Mouse (Mus musculus) thymus, postnatal 0 days (tissue): ENCODE measurements around the gene Wdr62. TPM values are rescaled to one million over a fixed set of nuclear protein-coding genes. Genes with fewer than 3 reads are reported as not detected.
A peak's percentile ranks its signal among the peaks of the same experiment; 100 is the strongest.

Experiments used
- DNase-seq: peaks from one replicate; pipeline ENCODE4 v3.0.0-alpha.2; 2015; ENCODE audit warnings: low spot score
- polyA plus RNA-seq: library from polyadenylated mRNA; unstranded; fragments of >200 nt; fragmentation: Nextera tagmentation; extraction: Ambion mirVana; gene quantifications from 2 replicates; pipeline ENCODE4 v1.2.1, GENCODE M21; 2015

The Wdr62 gene
- 6.4 and 7.8 TPM in 2 replicates for polyA plus RNA-seq

DNA sequence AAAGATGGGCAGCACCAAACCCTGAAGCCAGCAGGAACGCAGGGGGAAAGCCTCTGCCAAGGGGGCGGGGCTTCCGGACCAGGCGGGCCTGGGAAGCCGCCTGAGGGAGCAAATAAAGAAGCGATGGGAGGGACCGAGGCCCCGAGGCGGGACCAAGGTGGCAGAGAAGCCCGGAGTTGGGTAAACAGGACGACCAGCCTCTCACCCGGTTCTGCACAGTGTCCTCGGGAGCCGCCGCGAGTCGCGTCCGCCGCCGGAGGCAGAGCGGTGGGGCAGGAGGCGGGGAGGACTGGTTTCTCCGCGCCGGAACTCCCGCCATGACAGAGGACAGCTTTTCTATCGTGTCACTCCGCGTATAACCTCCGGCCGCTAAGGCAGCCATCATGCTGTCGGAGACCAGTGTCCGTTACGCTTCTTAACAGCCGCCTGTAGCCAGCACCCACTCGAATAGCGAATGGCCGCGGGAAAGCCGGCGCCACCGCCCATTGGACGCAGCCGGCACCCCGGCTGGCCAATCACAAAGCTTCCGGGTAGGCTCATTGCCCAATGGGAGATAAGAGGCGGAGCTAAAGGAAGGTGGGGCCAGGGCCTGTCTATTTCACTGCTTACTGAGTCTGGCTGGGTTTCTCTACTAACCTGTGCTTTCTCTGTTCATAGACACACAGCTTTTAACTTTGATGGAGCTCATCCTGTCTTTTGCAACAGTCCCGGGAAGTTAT lies at the start of gene Wdr62, which contains the start of gene Thap8:
Gene Wdr62, minus strand, starts transcription at position 469 of the 719 bp plus-strand sequence.
Gene Thap8, plus strand, starts transcription at position 144 of the 719 bp plus-strand sequence.
- DNase-seq, result peak; percentile 93

- no peak for DNase-seq
Observed at GRCm38 (mm10) chr7:30328379-30328778, 48.2 kb upstream of the Wdr62 start.

DNA sequence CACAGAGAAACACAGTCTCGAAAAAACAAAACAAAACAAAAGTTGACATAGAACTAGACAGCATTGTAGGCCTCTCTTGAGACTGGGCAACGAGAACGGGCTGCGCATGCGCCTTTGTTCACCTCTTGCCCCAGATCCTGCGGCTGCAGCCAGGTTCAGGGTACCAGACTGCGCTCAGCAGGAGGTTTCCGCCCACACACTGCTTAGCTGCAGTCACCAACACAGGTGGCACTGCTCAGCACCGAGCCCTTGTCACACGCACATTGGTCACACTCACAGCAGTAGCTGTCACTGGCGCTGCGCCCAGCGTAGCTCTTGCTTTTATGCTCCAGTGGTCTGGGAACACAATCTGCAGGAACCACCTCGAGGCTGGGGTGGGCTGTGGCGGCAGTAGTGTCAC lies 46.9 kb upstream of the Wdr62 start:
- no peak for DNase-seq

DNA sequence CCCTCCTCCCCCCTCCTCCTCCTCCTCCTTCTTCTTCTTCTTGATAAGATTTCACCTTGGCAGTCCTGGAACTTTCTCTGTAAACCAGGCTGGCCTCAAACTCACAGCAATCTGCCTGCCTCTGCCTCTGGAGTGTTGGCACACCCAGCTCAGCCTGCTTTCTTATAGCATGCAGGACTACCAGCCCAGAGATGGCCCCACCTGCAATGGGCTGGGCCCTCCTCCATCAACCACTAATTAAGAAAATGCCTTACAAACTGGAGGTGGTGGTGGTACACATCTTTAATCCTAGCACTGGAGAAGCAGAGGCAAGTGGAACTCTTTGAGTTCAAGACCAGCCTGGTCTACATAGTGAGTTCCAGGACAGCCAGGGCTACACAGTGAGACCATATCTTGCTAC lies 46.2 kb upstream of the Wdr62 start:
- DNase-seq, result no peak

GRCm38 (mm10) chr7:30325364-30325763 lies 45.1 kb upstream of the Wdr62 start:
- DNase-seq, result peak; percentile 80

DNA sequence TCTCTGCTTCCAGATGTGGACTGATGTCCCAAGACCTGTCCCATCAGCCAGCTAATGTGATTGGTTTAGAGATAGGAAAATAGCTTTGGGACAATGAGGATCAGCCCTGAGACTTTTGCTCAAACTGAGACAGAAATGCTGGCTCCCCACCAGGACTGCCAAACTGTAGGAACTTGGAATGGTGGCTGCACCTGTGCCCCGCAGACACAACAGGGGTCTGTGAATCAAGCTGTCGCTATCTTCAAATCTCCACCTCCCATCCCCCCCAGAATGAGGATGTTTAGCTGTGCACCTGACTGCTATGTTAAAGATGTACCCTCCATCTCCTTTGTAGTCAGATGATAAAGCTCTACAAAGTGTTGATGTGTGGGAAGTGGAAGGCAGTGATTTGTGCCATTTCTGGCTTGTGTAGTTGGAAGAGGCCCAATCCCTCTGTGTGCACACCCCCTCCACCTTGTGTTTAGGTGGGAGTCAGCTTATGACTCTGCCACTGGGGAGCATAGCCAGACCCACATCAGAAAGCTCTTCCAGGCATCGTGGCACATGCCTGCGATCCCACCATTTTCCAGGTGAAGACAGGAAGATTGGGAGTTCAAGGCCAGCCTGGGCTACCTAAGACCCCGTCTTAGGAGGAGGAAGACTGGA lies 44.2 kb upstream of the Wdr62 start:
- no peak for DNase-seq

GRCm38 (mm10) chr7:30323795-30324194 lies 43.6 kb upstream of the Wdr62 start, which contains the start of gene Sdhaf1:
Gene Sdhaf1, minus strand, starts transcription at chr7:30323895.
- DNase-seq, result no peak

DNA sequence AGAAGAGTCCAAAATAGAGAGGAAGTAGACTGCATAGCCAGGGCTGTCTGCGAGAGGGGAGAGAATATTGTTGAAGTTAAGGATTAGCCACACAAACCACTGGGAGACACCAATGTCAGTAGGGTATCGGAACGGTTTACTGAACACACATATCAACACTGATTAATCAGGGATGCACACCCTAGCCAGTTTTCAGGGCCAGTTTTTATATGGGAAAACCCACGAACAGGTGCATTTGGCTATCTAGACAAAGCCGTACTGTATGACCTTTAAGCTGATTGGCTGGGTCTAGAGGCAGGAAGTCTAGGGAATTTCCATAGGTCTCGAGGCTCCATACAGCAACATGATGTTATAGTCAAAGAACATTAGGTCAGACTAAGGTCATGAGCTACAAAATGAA lies 42.6 kb upstream of the Wdr62 start:
- peak; percentile 32 for DNase-seq

- peak; percentile 95 for DNase-seq
Observed at GRCm38 (mm10) chr7:30322285-30322667, 42.1 kb upstream of the Wdr62 start.

DNA sequence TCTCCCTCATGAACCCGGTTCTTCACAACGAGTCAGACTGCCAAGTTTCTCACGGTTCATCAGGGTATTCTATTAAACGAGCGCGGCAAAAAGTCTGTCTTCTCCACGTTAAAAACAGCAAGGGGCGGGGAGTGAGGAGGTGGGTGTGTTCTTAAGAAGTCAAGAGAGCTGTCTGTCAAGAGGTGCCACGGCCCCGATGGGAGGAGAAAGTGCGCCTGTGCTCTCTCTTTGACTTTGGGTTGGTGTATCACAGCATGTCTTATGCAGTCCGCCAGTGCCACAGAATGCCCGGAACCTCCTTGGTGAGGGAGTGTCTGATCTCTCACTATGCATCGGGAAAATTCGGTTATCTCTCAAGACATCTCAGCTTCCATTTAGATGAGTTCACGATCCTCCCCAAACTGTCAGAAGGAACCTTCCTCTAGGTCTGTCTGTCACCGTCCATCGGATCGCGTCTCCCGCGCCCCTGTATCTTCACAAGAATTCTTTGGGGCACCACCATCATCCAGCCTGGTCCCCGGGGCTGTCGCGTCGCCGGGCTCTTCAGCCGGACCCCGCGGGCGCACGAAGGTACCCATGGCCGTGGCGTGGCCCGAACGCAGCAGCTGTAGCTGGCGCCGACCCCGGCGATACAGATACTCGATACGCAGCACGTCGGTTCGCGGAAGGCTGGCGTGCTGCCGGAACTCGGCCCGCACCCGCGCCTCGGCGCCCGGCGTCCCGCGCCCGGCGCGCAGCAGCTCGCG lies 41.5 kb upstream of the Wdr62 start, which contains the start of gene E130208F15Rik:
Gene E130208F15Rik, plus strand, starts transcription at position 202 of the 746 bp plus-strand sequence.
- peak; percentile 84 for DNase-seq

DNA sequence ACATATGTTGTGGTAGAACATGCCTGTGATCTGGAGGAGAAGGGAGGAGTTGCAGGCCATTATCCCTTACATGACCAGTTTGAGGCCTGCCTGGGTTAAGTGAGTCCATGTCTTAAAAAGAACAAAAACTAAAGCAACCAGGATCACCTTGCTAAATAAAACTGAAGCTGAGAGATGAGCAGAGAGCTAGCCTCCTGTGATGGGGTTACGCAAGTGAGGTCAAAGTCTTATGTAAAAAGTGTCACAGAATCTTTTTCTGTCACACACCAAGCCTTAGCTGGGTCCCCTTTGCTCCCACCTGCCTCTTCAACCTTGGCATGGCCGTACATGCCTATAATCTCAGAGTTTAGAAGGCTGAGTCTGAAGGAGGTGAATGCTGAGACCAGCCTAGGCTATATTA lies 40.7 kb upstream of the Wdr62 start:
- no peak for DNase-seq

DNA sequence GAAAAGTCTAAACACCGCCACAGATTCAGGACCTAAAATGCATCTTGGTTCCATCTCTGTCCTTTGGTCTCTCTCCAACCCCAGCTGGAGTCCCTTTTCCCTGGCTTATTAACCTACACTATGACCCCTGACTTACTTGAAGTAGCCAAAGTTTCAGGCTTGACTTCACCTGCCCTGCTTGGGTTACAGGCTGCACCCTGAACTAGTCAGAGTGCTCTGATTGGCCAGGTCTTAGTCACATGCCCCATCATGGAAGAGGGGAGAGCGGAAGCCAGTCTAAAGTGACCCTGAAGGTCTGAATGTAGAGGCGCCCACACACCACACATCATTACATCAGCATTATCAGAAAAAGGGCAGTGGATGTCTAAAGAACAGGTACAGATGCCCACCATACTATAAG lies 37.9 kb upstream of the Wdr62 start:
- DNase-seq, result no peak

- DNase-seq, result no peak
Observed at GRCm38 (mm10) chr7:30315559-30316529, 35.6 kb upstream of the Wdr62 start.

- DNase-seq, result no peak
Observed at GRCm38 (mm10) chr7:30314721-30315155, 34.5 kb upstream of the Wdr62 start, which contains the start of gene Syne4. Gene Syne4, plus strand, starts transcription at chr7:30314807.

- no peak for DNase-seq
Observed at GRCm38 (mm10) chr7:30313666-30314320, 33.6 kb upstream of the Wdr62 start.

GRCm38 (mm10) chr7:30310136-30310535 lies 29.9 kb upstream of the Wdr62 start:
- no peak for DNase-seq

DNA sequence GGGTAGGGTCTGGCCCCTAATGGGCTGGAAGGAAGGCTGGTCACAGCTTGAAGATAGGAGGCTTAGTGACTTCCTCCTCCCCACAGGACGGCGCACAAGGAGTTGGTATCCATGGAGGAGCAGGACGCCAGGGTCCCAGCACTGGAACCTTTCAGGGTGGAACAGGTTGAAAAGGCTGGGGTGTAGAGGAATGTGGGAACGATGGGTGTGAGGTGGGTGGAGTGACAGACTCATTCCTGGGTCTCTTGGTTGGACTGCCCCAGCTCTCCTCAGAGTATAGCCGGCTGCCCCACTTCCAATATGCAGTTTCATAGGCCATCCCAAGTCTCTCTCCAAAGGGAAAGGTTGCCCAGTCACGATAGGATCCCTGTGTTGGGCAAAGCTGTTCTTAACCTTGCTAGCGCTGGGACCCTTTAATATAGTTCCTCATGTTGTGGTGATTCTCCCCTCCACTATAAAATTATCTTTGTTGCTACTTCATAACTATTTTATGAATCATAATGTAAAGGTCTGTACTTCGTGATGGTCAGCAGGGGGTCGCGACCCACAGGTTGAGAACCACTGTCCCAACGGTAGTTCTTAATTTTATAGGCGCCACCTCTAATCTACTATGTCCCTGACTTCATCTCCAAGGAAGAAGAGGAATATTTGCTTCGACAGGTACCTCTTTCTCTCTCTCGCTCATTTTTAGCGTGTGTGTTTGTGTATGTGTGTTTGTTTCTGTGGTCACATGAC lies 29.3 kb upstream of the Wdr62 start:
- DNase-seq, result no peak

- peak; percentile 95 for DNase-seq
Observed at GRCm38 (mm10) chr7:30308076-30309005, 28.1 kb upstream of the Wdr62 start, which contains the start of gene Alkbh6. Gene Alkbh6, plus strand, starts transcription at chr7:30308717.
